Mouse (Mus musculus) forebrain, embryonic 12.5 days (tissue): ENCODE measurements around the gene Apol9a. TPM values are rescaled to one million over a fixed set of nuclear protein-coding genes. Genes with fewer than 3 reads are reported as not detected.
"Not testable (repeated sequence)": the region's sequence is repeated elsewhere in the genome, so short reads cannot be mapped to it uniquely, and the experiment has no call there.

ENCODE experiments used
- ATAC-seq: fragments of 200-750 bp; cut with Nextera tagmentation; 2 replicates; pipeline ENCODE4 v1.8.0; 2017; ENCODE audit warnings: moderate TSS enrichment; ENCODE audit not compliant: low FRiP score
- H3K27ac ChIP-seq: fragments of 300-500 bp; sonication (generic); 2 replicates; pipeline ENCODE4 v1.5.1; 2016; ENCODE audit warnings: mild to moderate bottlenecking
- H3K27me3 ChIP-seq: fragments of 300-500 bp; sonication (generic); 2 replicates; pipeline ENCODE4 v1.6.1; 2016; ENCODE audit warnings: mild to moderate bottlenecking
- H3K36me3 ChIP-seq: fragments of 300-500 bp; sonication (generic); replicated peaks from 2 replicates; pipeline ENCODE4 v1.6.1; 2016; ENCODE audit warnings: mild to moderate bottlenecking
- H3K4me1 ChIP-seq: fragments of 300-500 bp; sonication (generic); 2 replicates; pipeline ENCODE4 v1.6.1; 2016
- H3K4me2 ChIP-seq: fragments of 300-500 bp; sonication (generic); 2 replicates; pipeline ENCODE4 v1.6.1; 2016; ENCODE audit warnings: mild to moderate bottlenecking, moderate library complexity
- H3K4me3 ChIP-seq: fragments of 300-500 bp; sonication (generic); replicated peaks from 2 replicates; pipeline ENCODE4 v1.5.1; 2016; ENCODE audit warnings: mild to moderate bottlenecking
- H3K9ac ChIP-seq: fragments of 300-500 bp; sonication (generic); 2 replicates; pipeline ENCODE4 v1.6.1; 2016; ENCODE audit warnings: mild to moderate bottlenecking
- H3K9me3 ChIP-seq: fragments of 300-500 bp; sonication (generic); 2 replicates; pipeline ENCODE4 v1.6.1; 2016
- WGBS: fragments of 180-500 bp; shearing (Covaris S2); methylation state at CpG from one replicate; pipeline ENCODE4 v1.1.7; 2016; 5-methylcytosine and 5-hydroxymethylcytosine counted together
- polyA plus RNA-seq: library from polyadenylated mRNA; unstranded; fragments of >200 nt; fragmentation: Nextera tagmentation; extraction: Ambion mirVana; gene quantifications from 2 replicates; pipeline ENCODE4 v1.2.1, GENCODE M21; 2016

Gene Apol9a
- polyA plus RNA-seq: not detected in 2 replicates

GRCm38 (mm10) chr15:77411035-77411434, at the start of gene Apol9a:
TSS of gene Apol9a (minus strand) at chr15:77411135.
- H3K4me1 ChIP-seq, H3K9ac ChIP-seq, H3K27me3 ChIP-seq, H3K27ac ChIP-seq, H3K36me3 ChIP-seq, ATAC-seq, H3K4me3 ChIP-seq, H3K4me2 ChIP-seq, H3K9me3 ChIP-seq: not testable (repeated sequence)
- 90% methylated on average over 1 of the region's 4 CpGs for WGBS

GRCm38 (mm10) chr15:77449927-77450326, 39.0 kb upstream of the Apol9a start:
- H3K27ac ChIP-seq, H3K9me3 ChIP-seq, H3K9ac ChIP-seq, H3K4me1 ChIP-seq, H3K4me3 ChIP-seq, H3K36me3 ChIP-seq, H3K27me3 ChIP-seq, ATAC-seq, H3K4me2 ChIP-seq: not testable (repeated sequence)
- WGBS: 58% methylated on average over 10 of the region's 10 CpGs

- not testable (repeated sequence) for H3K4me3 ChIP-seq, H3K4me1 ChIP-seq, ATAC-seq, H3K9ac ChIP-seq, H3K36me3 ChIP-seq, H3K4me2 ChIP-seq, H3K27ac ChIP-seq, H3K27me3 ChIP-seq, H3K9me3 ChIP-seq
- 83% methylated on average over 2 of the region's 2 CpGs for WGBS
Measured at GRCm38 (mm10) chr15:77447392-77447791, 36.5 kb upstream of the Apol9a start, which contains the start of gene Apol7b. TSS of gene Apol7b (minus strand) at chr15:77447492.

- not testable (repeated sequence) for H3K4me3 ChIP-seq, H3K9me3 ChIP-seq, H3K27ac ChIP-seq, ATAC-seq, H3K4me1 ChIP-seq, H3K36me3 ChIP-seq, H3K4me2 ChIP-seq, H3K9ac ChIP-seq, H3K27me3 ChIP-seq
- WGBS: 78% methylated on average over 1 of the region's 1 CpGs
Measured at GRCm38 (mm10) chr15:77445668-77446067, 34.7 kb upstream of the Apol9a start.

GRCm38 (mm10) chr15:77444746-77445145, 33.8 kb upstream of the Apol9a start:
- H3K4me2 ChIP-seq, H3K27ac ChIP-seq, ATAC-seq, H3K9me3 ChIP-seq, H3K27me3 ChIP-seq, H3K9ac ChIP-seq, H3K4me1 ChIP-seq, H3K36me3 ChIP-seq, H3K4me3 ChIP-seq: not testable (repeated sequence)
- 84% methylated on average over 8 of the region's 8 CpGs for WGBS

- not testable (repeated sequence) for H3K9me3 ChIP-seq, H3K4me3 ChIP-seq, H3K4me1 ChIP-seq, H3K4me2 ChIP-seq, H3K27me3 ChIP-seq, H3K9ac ChIP-seq, H3K27ac ChIP-seq, ATAC-seq, H3K36me3 ChIP-seq
- WGBS: 73% methylated on average over 9 of the region's 10 CpGs
Measured at GRCm38 (mm10) chr15:77428690-77429448, 17.9 kb upstream of the Apol9a start.

GRCm38 (mm10) chr15:77422925-77423324, 12.0 kb upstream of the Apol9a start:
- WGBS: 86% methylated on average over 3 of the region's 7 CpGs
- ATAC-seq, H3K36me3 ChIP-seq: not testable (repeated sequence)

GRCm38 (mm10) chr15:77419657-77420056, 8.7 kb upstream of the Apol9a start:
- H3K27me3 ChIP-seq, ATAC-seq, H3K4me3 ChIP-seq: not testable (repeated sequence)

More at GRCm38 (mm10) chr15:77422925-77423324, 12.0 kb upstream of the Apol9a start:
- H3K27me3 ChIP-seq, H3K27ac ChIP-seq, H3K9me3 ChIP-seq, H3K4me3 ChIP-seq, H3K4me1 ChIP-seq, H3K4me2 ChIP-seq, H3K9ac ChIP-seq: not testable (repeated sequence)

GRCm38 (mm10) chr15:77416655-77417333, 5.9 kb upstream of the Apol9a start:
- H3K27me3 ChIP-seq, H3K4me2 ChIP-seq, H3K4me3 ChIP-seq, H3K9ac ChIP-seq, H3K36me3 ChIP-seq, H3K4me1 ChIP-seq, H3K27ac ChIP-seq, H3K9me3 ChIP-seq, ATAC-seq: not testable (repeated sequence)
- 12% methylated on average over 5 of the region's 10 CpGs for WGBS

More at GRCm38 (mm10) chr15:77419657-77420056, 8.7 kb upstream of the Apol9a start:
- no CpG with 5 or more reads among the region's 3 CpGs for WGBS
- not testable (repeated sequence) for H3K4me2 ChIP-seq, H3K9ac ChIP-seq, H3K36me3 ChIP-seq, H3K9me3 ChIP-seq, H3K4me1 ChIP-seq, H3K27ac ChIP-seq

- H3K9me3 ChIP-seq, H3K4me2 ChIP-seq, H3K4me3 ChIP-seq, H3K4me1 ChIP-seq, H3K27ac ChIP-seq, H3K36me3 ChIP-seq, H3K27me3 ChIP-seq, ATAC-seq, H3K9ac ChIP-seq: not testable (repeated sequence)
- WGBS: 78% methylated on average over 2 of the region's 2 CpGs
Measured at GRCm38 (mm10) chr15:77415653-77416052, 4.7 kb upstream of the Apol9a start.

GRCm38 (mm10) chr15:77412695-77413094, 1.8 kb upstream of the Apol9a start:
- H3K27ac ChIP-seq, H3K4me1 ChIP-seq, H3K27me3 ChIP-seq, H3K4me3 ChIP-seq, H3K4me2 ChIP-seq, ATAC-seq, H3K9ac ChIP-seq, H3K9me3 ChIP-seq, H3K36me3 ChIP-seq: not testable (repeated sequence)
- WGBS: 36% methylated on average over 4 of the region's 4 CpGs

GRCm38 (mm10) chr15:77406370-77406769, 4.6 kb downstream of the Apol9a start:
- not testable (repeated sequence) for ATAC-seq, H3K9ac ChIP-seq, H3K4me2 ChIP-seq, H3K27me3 ChIP-seq, H3K4me1 ChIP-seq, H3K27ac ChIP-seq, H3K4me3 ChIP-seq, H3K9me3 ChIP-seq, H3K36me3 ChIP-seq
- 86% methylated on average over 10 of the region's 10 CpGs for WGBS

- 61% methylated on average over 9 of the region's 9 CpGs for WGBS
- H3K9me3 ChIP-seq, H3K4me2 ChIP-seq, H3K9ac ChIP-seq, H3K27me3 ChIP-seq, H3K27ac ChIP-seq, H3K4me1 ChIP-seq, H3K36me3 ChIP-seq, ATAC-seq, H3K4me3 ChIP-seq: not testable (repeated sequence)
Measured at GRCm38 (mm10) chr15:77399027-77399426, 11.9 kb downstream of the Apol9a start, which contains the start of gene Apol7a. TSS of gene Apol7a (minus strand) at chr15:77399110.
